Mouse (Mus musculus) regulatory T cell (primary cell): ENCODE measurements around the gene Bcas1.

ENCODE experiments used
- in situ Hi-C: fragments of 300-600 bp; cut with MboI, MseI; formaldehyde crosslinking; loops from one replicate; pipeline ENCODE4 v1.15.1; 2025; ENCODE audit warnings: high pct_unique_total_duplicates

The Bcas1 gene

GRCm38 (mm10) chr2:170418748-170419147 is 8.9 kb downstream of the Bcas1 start:
- in situ Hi-C loops: no loop called here

GRCm38 (mm10) chr2:170411490-170412168 is 16.0 kb downstream of the Bcas1 start:
- in situ Hi-C loops: no loop called here

GRCm38 (mm10) chr2:170410677-170411489 is 16.8 kb downstream of the Bcas1 start:
- in situ Hi-C loops: no loop called here

GRCm38 (mm10) chr2:170406438-170406837 is 21.2 kb downstream of the Bcas1 start:
- in situ Hi-C loops: no loop called here

GRCm38 (mm10) chr2:170404781-170405573 is 22.7 kb downstream of the Bcas1 start:
- in situ Hi-C loops: loop anchor here (5.0 kb wide), 1 partner anchor 48 kb away; no protein-coding TSS in a partner anchor

GRCm38 (mm10) chr2:170403666-170404385 is 23.8 kb downstream of the Bcas1 start:
- in situ Hi-C loops: loop anchor here (5.0 kb wide), 1 partner anchor 47 kb away; no protein-coding TSS in a partner anchor

GRCm38 (mm10) chr2:170401211-170401799 is 26.3 kb downstream of the Bcas1 start:
- in situ Hi-C loops: loop anchor here (5.0 kb wide), 1 partner anchor 44 kb away; no protein-coding TSS in a partner anchor

- in situ Hi-C loops: loop anchor here (5.0 kb wide), 1 partner anchor 43 kb away; no protein-coding TSS in a partner anchor
Observed at GRCm38 (mm10) chr2:170400666-170401065, 27.0 kb downstream of the Bcas1 start.

GRCm38 (mm10) chr2:170391994-170392393 is 35.7 kb downstream of the Bcas1 start:
- in situ Hi-C loops: no loop called here

- in situ Hi-C loops: no loop called here
Observed at GRCm38 (mm10) chr2:170388320-170388719, 39.3 kb downstream of the Bcas1 start.

GRCm38 (mm10) chr2:170385556-170385955 is 42.1 kb downstream of the Bcas1 start:
- in situ Hi-C loops: no loop called here

- in situ Hi-C loops: no loop called here
Observed at GRCm38 (mm10) chr2:170384770-170385169, 42.9 kb downstream of the Bcas1 start.

- in situ Hi-C loops: no loop called here
Observed at GRCm38 (mm10) chr2:170373391-170373790, 54.3 kb downstream of the Bcas1 start.

- in situ Hi-C loops: no loop called here
Observed at GRCm38 (mm10) chr2:170365676-170366075, 62.0 kb downstream of the Bcas1 start.

- in situ Hi-C loops: no loop called here
Observed at GRCm38 (mm10) chr2:170365271-170365670, 62.4 kb downstream of the Bcas1 start.

GRCm38 (mm10) chr2:170356667-170357374 is 70.8 kb downstream of the Bcas1 start:
- in situ Hi-C loops: loop anchor here (5.0 kb wide), 1 partner anchor 45 kb away; no protein-coding TSS in a partner anchor

- in situ Hi-C loops: loop anchor here (5.0 kb wide), 1 partner anchor 47 kb away; no protein-coding TSS in a partner anchor
Observed at GRCm38 (mm10) chr2:170354963-170355367, 72.7 kb downstream of the Bcas1 start.

- in situ Hi-C loops: no loop called here
Observed at GRCm38 (mm10) chr2:170352273-170352672, 75.4 kb downstream of the Bcas1 start.

GRCm38 (mm10) chr2:170351847-170352246 is 75.8 kb downstream of the Bcas1 start:
- in situ Hi-C loops: no loop called here

- in situ Hi-C loops: no loop called here
Observed at GRCm38 (mm10) chr2:170349784-170350183, 77.9 kb downstream of the Bcas1 start.
